In genomic region chr11:45851516-45852123, GRCm38 (mm10) we compare ENCODE assay signal across 8 mouse cellular contexts. TPM values are rescaled to one million over a fixed set of nuclear protein-coding genes. Genes with fewer than 3 reads are reported as not detected.
A peak's percentile ranks its signal among the peaks of the same experiment; 100 is the strongest.
DNase-seq lines count a peak whose midpoint lies in the region; ATAC-seq and TF ChIP-seq lines count a peak whose summit lies in the region.

Gene Clint1, plus strand, starts transcription at chr11:45852051.

- peaks cover 23% of the 10 kb centered on the region; the same call in 1 of the 2 replicates for H3K36me3 ChIP-seq in embryonic facial prominence, embryonic 13.5 days
- H3K36me3 ChIP-seq in limb, embryonic 14.5 days (ENCODE audit: control insufficient read depth, insufficient read depth, low read length), result peaks cover 13% of the 10 kb centered on the region
- no peaks in the 10 kb centered on the region for H3K36me3 ChIP-seq in midbrain, postnatal 0 days (ENCODE audit: insufficient read depth, low read length)

- no peak for TF ChIP-seq CTCF in midbrain, postnatal 0 days (IDR thresholded peaks at IDR 0.05)

- no peaks in the 10 kb centered on the region for H3K9me3 ChIP-seq in embryonic facial prominence, embryonic 13.5 days
- no peaks in the 10 kb centered on the region for H3K9me3 ChIP-seq in limb, embryonic 14.5 days (ENCODE audit: control insufficient read depth, low read length)
- H3K9me3 ChIP-seq in midbrain, postnatal 0 days (ENCODE audit: low read length), result no peaks in the 10 kb centered on the region

- ATAC-seq in embryonic facial prominence, embryonic 13.5 days (ENCODE audit: insufficient number of reproducible peaks, insufficient read depth, low FRiP score, low TSS enrichment, low read depth), result peak; percentile 84
- ATAC-seq in limb, embryonic 14.5 days (ENCODE audit: low FRiP score, low read depth), result peak; percentile 93
- ATAC-seq in midbrain, postnatal 0 days (ENCODE audit: low FRiP score), result peak; percentile 96

- no peaks in the 10 kb centered on the region for H3K27me3 ChIP-seq in embryonic facial prominence, embryonic 13.5 days
- no peaks in the 10 kb centered on the region for H3K27me3 ChIP-seq in limb, embryonic 14.5 days (ENCODE audit: control insufficient read depth, insufficient read depth, low read length)
- H3K27me3 ChIP-seq in midbrain, postnatal 0 days (ENCODE audit: insufficient read depth, low read length), result no peaks in the 10 kb centered on the region

- DNase-seq in 3134 (ENCODE audit: extremely low read depth, insufficient read length, low spot score), result peak; percentile 87
- DNase-seq in adrenal gland, postnatal 36 days, result peak; percentile 88 to 93
- DNase-seq in heart, adult 8-10 months (ENCODE audit: low spot score), result peak; percentile 68
- peak; percentile 77 for DNase-seq in kidney, adult 9 months
- peak; percentile 77 for DNase-seq in limb, embryonic 14.5 days (ENCODE audit: low spot score)
- DNase-seq in midbrain, postnatal 0 days (ENCODE audit: low spot score), result peak; percentile 86
- peak; percentile 70 to 81 for DNase-seq in spleen, postnatal 14 days (ENCODE audit: low spot score in 2 of 2)

- peak within 1 kb of the TSS; percentile 96 for H3K4me3 ChIP-seq in embryonic facial prominence, embryonic 13.5 days
- H3K4me3 ChIP-seq in limb, embryonic 14.5 days (replicated peaks; ENCODE audit: low read length), result peak within 1 kb of the TSS; percentile 100
- peak within 1 kb of the TSS; percentile 99 for H3K4me3 ChIP-seq in midbrain, postnatal 0 days (ENCODE audit: low read depth, low read length)

- no peak for TF ChIP-seq POLR2A in limb, embryonic 14.5 days (IDR thresholded peaks at IDR 0.05; ENCODE audit: borderline replicate concordance, extremely low read depth, insufficient read depth, insufficient read length)

- WGBS in embryonic facial prominence, embryonic 13.5 days, result under 1% methylated on average over 42 of the region's 57 CpGs
- WGBS in limb, embryonic 14.5 days, result under 1% methylated on average over 32 of the region's 57 CpGs
- under 1% methylated on average over 55 of the region's 57 CpGs for WGBS in midbrain, postnatal 0 days

- peaks cover 39% of the 10 kb centered on the region for H3K4me1 ChIP-seq in embryonic facial prominence, embryonic 13.5 days
- H3K4me1 ChIP-seq in limb, embryonic 14.5 days (ENCODE audit: control insufficient read depth, insufficient read depth, low read length), result peaks cover 22% of the 10 kb centered on the region
- H3K4me1 ChIP-seq in midbrain, postnatal 0 days (ENCODE audit: insufficient read depth, low read length), result peaks cover 6% of the 10 kb centered on the region; the same call in 1 of the 2 replicates

- peak within 1 kb of the TSS; percentile 98 for H3K9ac ChIP-seq in embryonic facial prominence, embryonic 13.5 days
- H3K9ac ChIP-seq in limb, embryonic 14.5 days (ENCODE audit: low read depth, low read length, severe bottlenecking), result peak within 1 kb of the TSS; percentile 95
- peak within 1 kb of the TSS; percentile 92 for H3K9ac ChIP-seq in midbrain, postnatal 0 days (replicated peaks; ENCODE audit: low read length, poor library complexity, severe bottlenecking)

- H3K4me2 ChIP-seq in embryonic facial prominence, embryonic 13.5 days, result peak within 1 kb of the TSS; percentile 73
- peak within 1 kb of the TSS; percentile 76 for H3K4me2 ChIP-seq in limb, embryonic 14.5 days (replicated peaks; ENCODE audit: low read depth, low read length, severe bottlenecking)
- H3K4me2 ChIP-seq in midbrain, postnatal 0 days (ENCODE audit: low read depth, low read length, poor library complexity, severe bottlenecking), result peak within 1 kb of the TSS; percentile 68

- H3K27ac ChIP-seq in embryonic facial prominence, embryonic 13.5 days, result peak within 1 kb of the TSS; percentile 82
- H3K27ac ChIP-seq in limb, embryonic 14.5 days (replicated peaks; ENCODE audit: low read depth, low read length), result peak within 1 kb of the TSS; percentile 71
- peak within 1 kb of the TSS; percentile 69 for H3K27ac ChIP-seq in midbrain, postnatal 0 days (ENCODE audit: low read depth, low read length)

RNA-seq across cellular contexts. Expression of gene Clint1, which starts in this region (rescaled TPM):
- total RNA-seq in adrenal gland, postnatal 36 days (2021), result 10 to 100 TPM; 74.1 to 92.9 TPM
- polyA plus RNA-seq in embryonic facial prominence, embryonic 13.5 days (2015; fragmentation: Nextera tagmentation; extraction: Ambion mirVana), result 81.8 and 92.9 TPM in 2 replicates
- total RNA-seq in heart, adult 8-10 months (2022), result 10 to 100 TPM; 45.7 to 48.2 (median 47.2) TPM
- 99.8 and 102 TPM in 2 replicates for polyA plus RNA-seq in limb, embryonic 14.5 days (2012; rRNA removed)
- polyA plus RNA-seq in limb, embryonic 14.5 days (2014; fragmentation: Nextera tagmentation; extraction: Ambion mirVana), result 77.3 and 81.3 TPM in 2 replicates
- 32.7 and 34.5 TPM in 2 replicates for total RNA-seq in midbrain, postnatal 0 days (2014; rRNA removed)
- 25.4 and 27.6 TPM in 2 replicates for polyA plus RNA-seq in midbrain, postnatal 0 days (2015; fragmentation: Nextera tagmentation; extraction: Ambion mirVana)

Comparison
In these comparisons a context has a peak if more than half of its experiments do, and no peak if none do; other contexts are left out.
1. Peak in every context shown above with its lines: DNase-seq, ATAC-seq, H3K4me3 ChIP-seq and H3K27ac ChIP-seq.